Mouse (Mus musculus) cerebellum, postnatal 4 days (tissue): ENCODE results near the gene 4930522H14Rik.

Experiments
- DNase-seq, 2 experiments: peaks; one replicate each; pipeline ENCODE4 v3.0.0; 2022; ENCODE audit warnings: low spot score in 2 of 2, mixed read lengths in 1 of 2

The 4930522H14Rik gene

GRCm38 (mm10) chr4:109531111-109531510 lies at the start of gene 4930522H14Rik:
4930522H14Rik (minus strand) TSS chr4:109531297.
- no peak for DNase-seq

- DNase-seq: no peak
Observed at GRCm38 (mm10) chr4:109578356-109578755, 47.3 kb upstream of the 4930522H14Rik start.

- no peak for DNase-seq
Observed at GRCm38 (mm10) chr4:109576933-109577332, 45.8 kb upstream of the 4930522H14Rik start.

- no peak for DNase-seq
Observed at GRCm38 (mm10) chr4:109574845-109575244, 43.7 kb upstream of the 4930522H14Rik start.

GRCm38 (mm10) chr4:109574331-109574730 lies 43.2 kb upstream of the 4930522H14Rik start:
- no peak for DNase-seq

- no peak for DNase-seq
Observed at GRCm38 (mm10) chr4:109572632-109573031, 41.5 kb upstream of the 4930522H14Rik start.

- peak in 1 of 2 experiments; percentile 6 for DNase-seq
Observed at GRCm38 (mm10) chr4:109569421-109569820, 38.3 kb upstream of the 4930522H14Rik start.

GRCm38 (mm10) chr4:109568959-109569358 lies 37.9 kb upstream of the 4930522H14Rik start:
- peak in 1 of 2 experiments; percentile 3 for DNase-seq

GRCm38 (mm10) chr4:109564711-109565110 lies 33.6 kb upstream of the 4930522H14Rik start:
- no peak for DNase-seq

- DNase-seq: no peak
Observed at GRCm38 (mm10) chr4:109550338-109551150, 19.4 kb upstream of the 4930522H14Rik start.

GRCm38 (mm10) chr4:109547306-109547705 lies 16.2 kb upstream of the 4930522H14Rik start:
- no peak for DNase-seq

GRCm38 (mm10) chr4:109546538-109546937 lies 15.4 kb upstream of the 4930522H14Rik start:
- no peak for DNase-seq

GRCm38 (mm10) chr4:109530245-109530816 lies 766 bp downstream of the 4930522H14Rik start:
- no peak for DNase-seq

GRCm38 (mm10) chr4:109504885-109505284 lies 26.2 kb downstream of the 4930522H14Rik start:
- DNase-seq: peak in 1 of 2 experiments; percentile 31

GRCm38 (mm10) chr4:109498476-109498875 lies 32.6 kb downstream of the 4930522H14Rik start:
- DNase-seq: no peak

GRCm38 (mm10) chr4:109493581-109493980 lies 37.5 kb downstream of the 4930522H14Rik start:
- DNase-seq: no peak

GRCm38 (mm10) chr4:109488812-109489211 lies 42.3 kb downstream of the 4930522H14Rik start:
- DNase-seq: no peak

- DNase-seq: no peak
Observed at GRCm38 (mm10) chr4:109484621-109485020, 46.5 kb downstream of the 4930522H14Rik start, which contains the start of gene Rnf11. Rnf11 (minus strand) TSS chr4:109484728.

- DNase-seq: no peak
Observed at GRCm38 (mm10) chr4:109482701-109483100, 48.4 kb downstream of the 4930522H14Rik start.

GRCm38 (mm10) chr4:109481424-109481823 lies 49.7 kb downstream of the 4930522H14Rik start:
- no peak for DNase-seq

- DNase-seq: no peak
Observed at GRCm38 (mm10) chr4:109477454-109477853, 53.6 kb downstream of the 4930522H14Rik start.

GRCm38 (mm10) chr4:109476554-109477014 lies 54.5 kb downstream of the 4930522H14Rik start:
- peak; percentile 83 to 93 for DNase-seq
